21 mouse cellular contexts compared by ENCODE assay signal in the genomic region with DNA sequence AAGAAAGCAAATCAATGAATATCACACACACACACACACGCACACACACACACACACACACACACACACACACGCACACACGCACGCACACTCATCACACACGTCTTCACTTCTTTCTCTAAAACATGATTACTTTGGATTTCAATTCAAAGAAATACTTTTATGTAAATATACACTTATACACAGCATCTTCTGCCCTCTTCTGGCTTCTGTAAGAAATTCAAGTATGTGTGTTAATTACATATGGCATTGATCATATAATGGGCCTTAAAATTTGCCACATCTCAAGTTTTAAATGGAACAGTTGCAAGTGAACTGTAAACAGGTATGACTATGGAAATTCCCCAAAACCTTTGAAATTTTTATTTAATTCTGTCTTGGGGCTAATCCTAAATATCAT. TPM values are rescaled to one million over a fixed set of nuclear protein-coding genes. Genes with fewer than 3 reads are reported as not detected.
A peak's percentile ranks its signal among the peaks of the same experiment; 100 is the strongest.
DNase-seq lines count a peak whose midpoint lies in the region; TF ChIP-seq lines count a peak whose summit lies in the region.
"Had no signal": no experiment of that assay in that cellular context is flagged by ENCODE, and none has a peak within 500 bp of the region (broad histone marks: within the 10 kb centered on the region; RNA-seq: fewer than 3 reads in every experiment).

No protein-coding gene starts in this region.

- H3K27me3 ChIP-seq in heart, adult 2 months (ENCODE audit: control insufficient read depth, insufficient read depth, low read length), result no peaks in the 10 kb centered on the region
- H3K27me3 ChIP-seq: hindbrain, embryonic 15.5 days; liver, embryonic 13.5 days; neural tube, embryonic 13.5 days had no signal

- no peaks in the 10 kb centered on the region for H3K79me2 ChIP-seq in heart, adult 2 months (replicated peaks; ENCODE audit: control insufficient read depth, insufficient read depth, low read length)

- H3K27ac ChIP-seq in heart, adult 2 months, result no peak overlapping the region
- H3K27ac ChIP-seq in left cerebral cortex, adult 2 months, result no peak overlapping the region
- H3K27ac ChIP-seq: hindbrain, embryonic 15.5 days; limb, embryonic 10.5 days; liver, embryonic 13.5 days; neural tube, embryonic 13.5 days had no signal

- no peak overlapping the region for H3K4me3 ChIP-seq in heart, adult 2 months
- H3K4me3 ChIP-seq in left cerebral cortex, adult 2 months, result no peak overlapping the region
- H3K4me3 ChIP-seq: hindbrain, embryonic 15.5 days; limb, embryonic 10.5 days; liver, embryonic 13.5 days; neural tube, embryonic 13.5 days had no signal

- no peak for TF ChIP-seq POLR2A in heart, adult 2 months (IDR thresholded peaks at IDR 0.05; ENCODE audit: insufficient read depth, low read depth, low read length)

- no peaks in the 10 kb centered on the region for H3K4me1 ChIP-seq in heart, adult 2 months (ENCODE audit: control insufficient read depth, insufficient read depth, low read length)
- H3K4me1 ChIP-seq: hindbrain, embryonic 15.5 days; limb, embryonic 10.5 days; liver, embryonic 13.5 days; neural tube, embryonic 13.5 days had no signal

- no peak overlapping the region for H3K9ac ChIP-seq in heart, adult 2 months (ENCODE audit: low read depth, low read length)
- H3K9ac ChIP-seq: hindbrain, embryonic 15.5 days; liver, embryonic 13.5 days; neural tube, embryonic 13.5 days had no signal

- no peak for TF ChIP-seq EP300 in heart, adult 2 months (IDR thresholded peaks at IDR 0.05; ENCODE audit: insufficient read depth, low read depth, low read length)

- H3K36me3 ChIP-seq in heart, adult 2 months (ENCODE audit: control insufficient read depth, insufficient read depth, low read length), result no peaks in the 10 kb centered on the region
- H3K36me3 ChIP-seq: hindbrain, embryonic 15.5 days; limb, embryonic 10.5 days; liver, embryonic 13.5 days; neural tube, embryonic 13.5 days had no signal

- DNase-seq in heart, adult 2 months, result no peak
- no peak for DNase-seq in heart, postnatal 25 days (ENCODE audit: low spot score)
- DNase-seq in left cerebral cortex, adult 2 months (ENCODE audit: extremely low spot score in 1 of 2, low spot score in 2 of 2), result no peak
- no peak for DNase-seq in left cerebral cortex, postnatal 25 days (ENCODE audit: low spot score in 2 of 2)
- DNase-seq in 416B (ENCODE audit: low read depth), result peak; percentile 7
- DNase-seq in NIH3T3 (ENCODE audit: low read depth), result peak; percentile 2
- DNase-seq in adrenal gland, postnatal 14 days, result no peak
- DNase-seq: adrenal gland, postnatal 25 days; cerebellum, adult 9-11 months; gastrocnemius, postnatal 14 days; heart, postnatal 10 days; kidney, adult 2 months; kidney, postnatal 4 days; liver, embryonic 13.5 days; lung, postnatal 10 days; right cerebral cortex, postnatal 25 days had no signal

- intact Hi-C loops in heart, adult 2 months (cut with DNase I), result no loop called here
- intact Hi-C loops in heart, postnatal 25 days (cut with DNase I), result no loop called here
- intact Hi-C loops in left cerebral cortex, adult 2 months (cut with DNase I), result loop anchor here (2.0 to 10.0 kb wide), 2 partner anchors 1050 to 1808 kb away; no protein-coding TSS in a partner anchor
- intact Hi-C loops in left cerebral cortex, postnatal 25 days (cut with DNase I), result loop anchor here (10.0 kb wide), 1 partner anchor 1048 kb away; no protein-coding TSS in a partner anchor

- peak; percentile 21 for TF ChIP-seq CTCF in heart, adult 2 months (IDR thresholded peaks at IDR 0.05)
- TF ChIP-seq CTCF in left cerebral cortex, adult 2 months (IDR thresholded peaks at IDR 0.05), result peak; percentile 47

- WGBS in heart, adult 2 months, result 78% methylated on average over 5 of the region's 5 CpGs

RNA-seq across cellular contexts. Expression of gene Lrrc4c, which starts 35.0 kb away (rescaled TPM):
- total RNA-seq in heart, adult 2 months (2021), result under 1 TPM; 0.20 to 0.39 TPM
- 0.23 and 0.35 TPM in 2 replicates for polyA plus RNA-seq in heart, adult 2 months (2012; rRNA removed)
- under 1 TPM; 0.21 to 0.61 TPM for total RNA-seq in heart, postnatal 25 days (2021)
- 100 to 1,000 TPM; 125 to 133 TPM for total RNA-seq in left cerebral cortex, adult 2 months (2021)
- 100 to 1,000 TPM; 125 to 133 TPM for total RNA-seq in left cerebral cortex, postnatal 25 days (2021)
- 2.1 and 2.7 TPM in 2 replicates for total RNA-seq in adrenal gland, postnatal 14 days (2021)
- total RNA-seq: megakaryocyte-erythroid progenitor cell, adult 5-6 weeks; MEL had no signal

Comparison
In these comparisons a context has a peak if more than half of its experiments do, and no peak if none do; other contexts are left out.
1. DNase-seq: peak in 416B (single experiment) and NIH3T3 (single experiment); none in heart, adult 2 months (0 of 2), heart, postnatal 25 days (single experiment), left cerebral cortex, adult 2 months (0 of 2), left cerebral cortex, postnatal 25 days (0 of 2) and adrenal gland, postnatal 14 days (single experiment).
2. RNA of gene Lrrc4c, which starts 35.0 kb away (total RNA-seq): 125 to 133 TPM in left cerebral cortex, adult 2 months and 125 to 133 TPM in left cerebral cortex, postnatal 25 days; 2.1 to 2.7 TPM in adrenal gland, postnatal 14 days, 0.21 to 0.61 TPM in heart, postnatal 25 days and 0.20 to 0.39 TPM in heart, adult 2 months; every median in the first group is over 10 times any median in the second.
3. intact Hi-C loops: an anchor here in left cerebral cortex, adult 2 months (2.0 to 10.0 kb wide) and left cerebral cortex, postnatal 25 days (10.0 kb wide); none called in heart, adult 2 months and heart, postnatal 25 days.